Comparison of ENCODE assay signal across 25 mouse cellular contexts in genomic region chr4:107848546-107848945, GRCm38 (mm10). TPM values are rescaled to one million over a fixed set of nuclear protein-coding genes. Genes with fewer than 3 reads are reported as not detected.
DNase-seq lines count a peak whose midpoint lies in the region; ATAC-seq lines count a peak whose summit lies in the region.
"Had no signal": no experiment of that assay in that cellular context is flagged by ENCODE, and none has a peak within 500 bp of the region (broad histone marks: within the 10 kb centered on the region; RNA-seq: fewer than 3 reads in every experiment).

No protein-coding gene starts in this region.

- no peak overlapping the region for H3K27ac ChIP-seq in heart, embryonic 11.5 days (ENCODE audit: low read depth, low read length)
- no peak overlapping the region for H3K27ac ChIP-seq in kidney, embryonic 14.5 days (ENCODE audit: low read depth, low read length)
- H3K27ac ChIP-seq: hindbrain, embryonic 15.5 days; intestine, embryonic 15.5 days; limb, embryonic 15.5 days; neural tube, embryonic 12.5 days; stomach, postnatal 0 days had no signal

- no peak for ATAC-seq in heart, embryonic 11.5 days (replicated peaks; ENCODE audit: insufficient number of reproducible peaks, low FRiP score, low TSS enrichment)
- no peak for ATAC-seq in kidney, embryonic 14.5 days (ENCODE audit: low FRiP score, low TSS enrichment)
- ATAC-seq: CD4-positive, CD25-positive, alpha-beta regulatory T cell, adult 4 months; forebrain, embryonic 14.5 days; intestine, embryonic 15.5 days had no signal

- H3K4me3 ChIP-seq in heart, embryonic 11.5 days (ENCODE audit: low read depth, low read length): no peak overlapping the region
- no peak overlapping the region for H3K4me3 ChIP-seq in kidney, embryonic 14.5 days (ENCODE audit: low read length)
- H3K4me3 ChIP-seq: hindbrain, embryonic 15.5 days; intestine, embryonic 15.5 days; limb, embryonic 15.5 days; neural tube, embryonic 12.5 days had no signal

- no peaks in the 10 kb centered on the region for H3K9me3 ChIP-seq in heart, embryonic 11.5 days (replicated peaks; ENCODE audit: control insufficient read depth, low read length)
- H3K9me3 ChIP-seq in kidney, embryonic 14.5 days (ENCODE audit: control insufficient read depth, low read length): no peaks in the 10 kb centered on the region
- H3K9me3 ChIP-seq: hindbrain, embryonic 15.5 days; intestine, embryonic 15.5 days; limb, embryonic 15.5 days; neural tube, embryonic 12.5 days had no signal

- peak; percentile 57 for DNase-seq in adrenal gland, postnatal 10 days
- DNase-seq in adrenal gland, postnatal 4 days (ENCODE audit: low spot score in 2 of 2): no peak
- DNase-seq in heart, postnatal 10 days: peak; percentile 26 to 31
- peak; percentile 51 for DNase-seq in kidney, adult 9 months
- peak; percentile 28 for DNase-seq in adipocyte (ENCODE audit: low spot score)
- no peak for DNase-seq in urinary bladder, postnatal 36 days (ENCODE audit: low spot score in 2 of 2)
- DNase-seq: cerebellum, adult 18-20 months; cerebellum, postnatal 36 days; embryo, embryonic 11 days; heart, postnatal 4 days; left cerebral cortex, postnatal 4 days; lung, postnatal 4 days; right cerebral cortex, postnatal 14 days; thymus, adult 2 months; thymus, postnatal 4 days had no signal

- peaks cover 5% of the 10 kb centered on the region; the same call in 1 of the 2 replicates for H3K4me1 ChIP-seq in heart, embryonic 11.5 days (ENCODE audit: control insufficient read depth, insufficient read depth, low read length)
- no peaks in the 10 kb centered on the region for H3K4me1 ChIP-seq in kidney, embryonic 14.5 days (ENCODE audit: control insufficient read depth, insufficient read depth, low read length)
- H3K4me1 ChIP-seq: intestine, embryonic 15.5 days had no signal

- H3K4me2 ChIP-seq in heart, embryonic 11.5 days: no peak overlapping the region
- no peak overlapping the region for H3K4me2 ChIP-seq in kidney, embryonic 14.5 days (replicated peaks; ENCODE audit: low read depth, low read length)
- H3K4me2 ChIP-seq: hindbrain, embryonic 15.5 days; intestine, embryonic 15.5 days; limb, embryonic 15.5 days; neural tube, embryonic 12.5 days had no signal

- peaks cover 35% of the 10 kb centered on the region for H3K27me3 ChIP-seq in heart, embryonic 11.5 days (ENCODE audit: control insufficient read depth, insufficient read depth, low read length)
- H3K27me3 ChIP-seq in kidney, embryonic 14.5 days (ENCODE audit: control insufficient read depth, insufficient read depth, low read length): peaks cover 6% of the 10 kb centered on the region

- WGBS in heart, embryonic 11.5 days (ENCODE audit: insufficient replicate concordance): 75% methylated on average over 5 of the region's 5 CpGs
- WGBS in kidney, embryonic 14.5 days: 75% methylated on average over 5 of the region's 5 CpGs

- H3K36me3 ChIP-seq in heart, embryonic 11.5 days (ENCODE audit: control insufficient read depth, insufficient read depth, low read length): no peaks in the 10 kb centered on the region
- no peaks in the 10 kb centered on the region for H3K36me3 ChIP-seq in kidney, embryonic 14.5 days (ENCODE audit: control insufficient read depth, insufficient read depth, low read length)
- H3K36me3 ChIP-seq: intestine, embryonic 15.5 days; limb, embryonic 15.5 days had no signal

- H3K9ac ChIP-seq in heart, embryonic 11.5 days (ENCODE audit: low read depth, low read length): no peak overlapping the region
- H3K9ac ChIP-seq in kidney, embryonic 14.5 days (ENCODE audit: low read depth, low read length): no peak overlapping the region
- H3K9ac ChIP-seq: hindbrain, embryonic 15.5 days; intestine, embryonic 15.5 days; limb, embryonic 15.5 days; neural tube, embryonic 12.5 days had no signal

- intact Hi-C loops in heart, postnatal 10 days (cut with DNase I): no loop called here

RNA-seq across cellular contexts. Expression of gene Magoh, which starts 31.0 kb away (rescaled TPM):
- total RNA-seq in adrenal gland, postnatal 10 days (2021): 10 to 100 TPM; 83.6 to 86.1 TPM
- 100 to 1,000 TPM; 108 to 111 TPM for total RNA-seq in adrenal gland, postnatal 4 days (2021)
- 10 to 100 TPM; 64.4 to 65.4 TPM for total RNA-seq in heart, postnatal 10 days (2021)
- 112 and 123 TPM in 2 replicates for polyA plus RNA-seq in heart, embryonic 11.5 days (2014; fragmentation: Nextera tagmentation; extraction: Ambion mirVana)
- polyA plus RNA-seq in kidney, embryonic 14.5 days (2014; fragmentation: Nextera tagmentation; extraction: Ambion mirVana): 229 and 331 TPM in 2 replicates

RNA-seq across cellular contexts. Expression of gene 0610037L13Rik, which starts 41.1 kb away (rescaled TPM):
- 10 to 100 TPM; 68.6 to 80.0 TPM for total RNA-seq in adrenal gland, postnatal 10 days (2021)
- total RNA-seq in adrenal gland, postnatal 4 days (2021): 10 to 100 TPM; 76.9 to 89.9 TPM
- total RNA-seq in heart, postnatal 10 days (2021): 10 to 100 TPM; 67.2 to 70.7 TPM
- polyA plus RNA-seq in heart, embryonic 11.5 days (2014; fragmentation: Nextera tagmentation; extraction: Ambion mirVana): 104 and 106 TPM in 2 replicates
- 126 and 148 TPM in 2 replicates for polyA plus RNA-seq in kidney, embryonic 14.5 days (2014; fragmentation: Nextera tagmentation; extraction: Ambion mirVana)

RNA-seq across cellular contexts. Expression of gene Lrp8, which starts 46.5 kb away (rescaled TPM):
- 1 to 10 TPM; 3.8 to 4.9 TPM for total RNA-seq in adrenal gland, postnatal 10 days (2021)
- 1 to 10 TPM; 8.8 to 8.9 TPM for total RNA-seq in adrenal gland, postnatal 4 days (2021)
- 1 to 10 TPM in 1 of 2 experiments, under 1 TPM in 1; 0.67 to 1.1 TPM for total RNA-seq in heart, postnatal 10 days (2021)
- 1.1 and 1.8 TPM in 2 replicates for polyA plus RNA-seq in heart, embryonic 11.5 days (2014; fragmentation: Nextera tagmentation; extraction: Ambion mirVana)
- 3.6 and 4.2 TPM in 2 replicates for polyA plus RNA-seq in kidney, embryonic 14.5 days (2014; fragmentation: Nextera tagmentation; extraction: Ambion mirVana)
- total RNA-seq: gastrocnemius, adult 8-10 months had no signal

Comparison
In these comparisons a context has a peak if more than half of its experiments do, and no peak if none do; other contexts are left out.
1. DNase-seq: peak in adrenal gland, postnatal 10 days (single experiment), heart, postnatal 10 days (2 of 2), kidney, adult 9 months (single experiment) and adipocyte (single experiment); none in adrenal gland, postnatal 4 days (0 of 2) and urinary bladder, postnatal 36 days (0 of 2).